Comparison of ENCODE assay signal across 17 mouse cellular contexts in the genomic region with DNA sequence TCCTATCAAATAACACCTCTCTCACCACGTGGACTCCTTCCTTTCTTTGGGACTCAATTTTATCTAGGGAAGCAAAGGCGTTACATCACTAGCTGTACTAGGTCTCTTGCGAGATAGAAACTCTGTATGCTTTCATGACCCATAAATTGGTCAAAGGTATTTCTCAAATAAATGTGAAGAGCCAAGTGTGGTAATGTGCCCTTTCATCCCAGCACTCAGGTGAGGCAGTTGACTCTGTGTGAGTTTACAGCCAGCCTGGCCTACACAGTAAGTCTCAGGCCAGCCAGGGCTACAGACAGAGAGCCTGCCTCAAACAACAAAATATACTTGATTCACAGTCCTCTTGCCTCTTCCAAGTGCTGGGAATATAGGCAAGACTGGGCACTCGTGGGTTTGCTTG. TPM values are rescaled to one million over a fixed set of nuclear protein-coding genes. Genes with fewer than 3 reads are reported as not detected.
"Had no signal": no experiment of that assay in that cellular context is flagged by ENCODE, and none has a peak within 500 bp of the region (broad histone marks: within the 10 kb centered on the region; RNA-seq: fewer than 3 reads in every experiment).

No protein-coding gene starts in this region.

- H3K9ac ChIP-seq: neural tube, embryonic 13.5 days; neural tube, embryonic 15.5 days; stomach, embryonic 15.5 days had no signal

- DNase-seq: retina, postnatal 1 day; right cerebral cortex, adult 18-20 months; right cerebral cortex, postnatal 14 days; right cerebral cortex, postnatal 25 days; right cerebral cortex, postnatal 4 days; spleen, adult 18-20 months; thymus, adult 18-20 months; thymus, adult 2 months; thymus, postnatal 14 days; thymus, postnatal 25 days; thymus, postnatal 36 days; thymus, postnatal 4 days had no signal

- H3K36me3 ChIP-seq: neural tube, embryonic 13.5 days; neural tube, embryonic 15.5 days; stomach, embryonic 15.5 days had no signal

- H3K4me2 ChIP-seq: neural tube, embryonic 13.5 days; neural tube, embryonic 15.5 days; stomach, embryonic 15.5 days had no signal

- H3K9me3 ChIP-seq: neural tube, embryonic 13.5 days; neural tube, embryonic 15.5 days; stomach, embryonic 15.5 days had no signal

- H3K27ac ChIP-seq: neural tube, embryonic 13.5 days; neural tube, embryonic 15.5 days; stomach, embryonic 15.5 days; stomach, postnatal 0 days had no signal

- H3K4me3 ChIP-seq: neural tube, embryonic 13.5 days; neural tube, embryonic 15.5 days; stomach, embryonic 15.5 days had no signal

RNA-seq across cellular contexts. Expression of gene Sapcd2, which starts 12.3 kb away (rescaled TPM):
- total RNA-seq: neutrophil, adult 5-6 weeks had no signal

RNA-seq across cellular contexts. Expression of gene Entpd2, which starts 35.8 kb away (rescaled TPM):
- total RNA-seq: neutrophil, adult 5-6 weeks had no signal
